9 mouse cellular contexts compared by ENCODE assay signal in the genomic region with DNA sequence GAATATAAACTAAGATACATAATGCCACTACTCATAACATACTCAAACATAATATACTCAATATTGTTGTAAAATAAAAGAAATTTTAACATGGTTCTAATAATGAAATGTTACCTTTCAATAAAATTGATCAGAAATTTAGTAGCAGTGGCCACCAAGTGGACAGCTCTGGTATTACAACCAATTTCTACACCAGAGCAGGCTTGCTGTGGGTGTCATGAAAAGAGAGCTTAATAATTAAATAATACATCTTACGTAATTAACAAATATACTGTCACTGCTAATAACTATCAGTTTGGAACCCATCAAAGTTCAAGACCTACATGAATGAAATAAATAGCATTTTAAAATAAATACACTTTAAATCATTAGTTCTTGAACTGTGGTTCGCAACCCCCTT.
A peak's percentile ranks its signal among the peaks of the same experiment; 100 is the strongest.
DNase-seq lines count a peak whose midpoint lies in the region; ATAC-seq and TF ChIP-seq lines count a peak whose summit lies in the region.
"Had no signal": no experiment of that assay in that cellular context is flagged by ENCODE, and none has a peak within 500 bp of the region (broad histone marks: within the 10 kb centered on the region; RNA-seq: fewer than 3 reads in every experiment).

No protein-coding gene starts in this region.

- no peaks in the 10 kb centered on the region for H3K79me2 ChIP-seq in heart, adult 2 months (replicated peaks; ENCODE audit: control insufficient read depth, insufficient read depth, low read length)

- H3K4me1 ChIP-seq in heart, adult 2 months (ENCODE audit: control insufficient read depth, insufficient read depth, low read length) = no peaks in the 10 kb centered on the region
- no peaks in the 10 kb centered on the region for H3K4me1 ChIP-seq in heart, embryonic 12.5 days (replicated peaks)
- no peaks in the 10 kb centered on the region for H3K4me1 ChIP-seq in embryonic facial prominence, embryonic 11.5 days (ENCODE audit: control insufficient read depth, insufficient read depth, low read length)
- H3K4me1 ChIP-seq: limb, embryonic 12.5 days had no signal

- peaks cover 7% of the 10 kb centered on the region for H3K9me3 ChIP-seq in heart, embryonic 12.5 days (replicated peaks)
- no peaks in the 10 kb centered on the region for H3K9me3 ChIP-seq in embryonic facial prominence, embryonic 11.5 days (replicated peaks; ENCODE audit: control insufficient read depth, low read length)

- H3K36me3 ChIP-seq in heart, adult 2 months (ENCODE audit: control insufficient read depth, insufficient read depth, low read length) = no peaks in the 10 kb centered on the region
- H3K36me3 ChIP-seq in heart, embryonic 12.5 days = no peaks in the 10 kb centered on the region
- no peaks in the 10 kb centered on the region for H3K36me3 ChIP-seq in embryonic facial prominence, embryonic 11.5 days (replicated peaks; ENCODE audit: control insufficient read depth, insufficient read depth, low read depth, low read length)
- H3K36me3 ChIP-seq: limb, embryonic 12.5 days had no signal

- TF ChIP-seq CTCF in heart, adult 2 months (IDR thresholded peaks at IDR 0.05) = peak; percentile 89

- DNase-seq in heart, adult 2 months = peak; percentile 3 to 20
- peak; percentile 45 for DNase-seq in A20 (ENCODE audit: low read depth, low spot score)
- DNase-seq in adrenal gland, adult 2 months = peak; percentile 14
- DNase-seq in embryonic facial prominence, embryonic 11.5 days (ENCODE audit: low spot score) = peak; percentile 70
- DNase-seq in layer of hippocampus, adult 9-11 months = peak; percentile 14
- no peak for DNase-seq in spleen, postnatal 4 days (ENCODE audit: low spot score in 2 of 2)

- no peak for TF ChIP-seq POLR2A in heart, adult 2 months (IDR thresholded peaks at IDR 0.05; ENCODE audit: insufficient read depth, low read depth, low read length)

- ATAC-seq in heart, embryonic 12.5 days (ENCODE audit: insufficient number of reproducible peaks, low FRiP score) = no peak
- ATAC-seq in embryonic facial prominence, embryonic 11.5 days (replicated peaks; ENCODE audit: insufficient number of reproducible peaks, low FRiP score, low TSS enrichment, low read depth) = no peak
- peak; percentile 60; the same call in 1 of the 2 replicates for ATAC-seq in neutrophil, adult 5-6 weeks (ENCODE audit: extremely low read depth, insufficient number of reproducible peaks, low FRiP score, poor library complexity, severe bottlenecking)

- no peak overlapping the region for H3K27ac ChIP-seq in heart, adult 2 months
- H3K27ac ChIP-seq in heart, embryonic 12.5 days (ENCODE audit: poor library complexity, severe bottlenecking) = no peak overlapping the region
- H3K27ac ChIP-seq in embryonic facial prominence, embryonic 11.5 days (replicated peaks; ENCODE audit: low read depth, low read length) = no peak overlapping the region
- H3K27ac ChIP-seq: limb, embryonic 12.5 days had no signal

- H3K27me3 ChIP-seq in heart, adult 2 months (ENCODE audit: control insufficient read depth, insufficient read depth, low read length) = no peaks in the 10 kb centered on the region
- H3K27me3 ChIP-seq in heart, embryonic 12.5 days (replicated peaks) = no peaks in the 10 kb centered on the region
- H3K27me3 ChIP-seq in embryonic facial prominence, embryonic 11.5 days (ENCODE audit: control insufficient read depth, insufficient read depth, low read length) = no peaks in the 10 kb centered on the region
- H3K27me3 ChIP-seq: limb, embryonic 12.5 days had no signal

- 62% methylated on average over 2 of the region's 2 CpGs for WGBS in heart, adult 2 months
- WGBS in heart, embryonic 12.5 days = 66% methylated on average over 2 of the region's 2 CpGs
- WGBS in embryonic facial prominence, embryonic 11.5 days = 70% methylated on average over 2 of the region's 2 CpGs

- intact Hi-C loops in heart, adult 2 months (cut with DNase I) = loop anchor here (5.0 kb wide), 1 partner anchor 1098 kb away; no protein-coding TSS in a partner anchor

- no peak for TF ChIP-seq EP300 in heart, adult 2 months (IDR thresholded peaks at IDR 0.05; ENCODE audit: insufficient read depth, low read depth, low read length)

- no peak overlapping the region for H3K9ac ChIP-seq in heart, adult 2 months (ENCODE audit: low read depth, low read length)
- no peak overlapping the region for H3K9ac ChIP-seq in heart, embryonic 12.5 days
- H3K9ac ChIP-seq in embryonic facial prominence, embryonic 11.5 days (replicated peaks; ENCODE audit: low read length) = no peak overlapping the region
- H3K9ac ChIP-seq: limb, embryonic 12.5 days had no signal

- no peak overlapping the region for H3K4me2 ChIP-seq in heart, embryonic 12.5 days
- no peak overlapping the region for H3K4me2 ChIP-seq in embryonic facial prominence, embryonic 11.5 days (ENCODE audit: low read depth, low read length)
- H3K4me2 ChIP-seq: limb, embryonic 12.5 days had no signal

- H3K4me3 ChIP-seq in heart, adult 2 months = no peak overlapping the region
- H3K4me3 ChIP-seq in heart, embryonic 12.5 days = no peak overlapping the region
- no peak overlapping the region for H3K4me3 ChIP-seq in embryonic facial prominence, embryonic 11.5 days (ENCODE audit: low read depth, low read length)
- H3K4me3 ChIP-seq: limb, embryonic 12.5 days had no signal

Comparison
In these comparisons a context has a peak if more than half of its experiments do, and no peak if none do; other contexts are left out.
1. DNase-seq: peak in heart, adult 2 months (2 of 2), A20 (single experiment), adrenal gland, adult 2 months (single experiment), embryonic facial prominence, embryonic 11.5 days (single experiment) and layer of hippocampus, adult 9-11 months (single experiment); none in spleen, postnatal 4 days (0 of 2).